Mouse (Mus musculus): Measurements from ENCODE around the gene D930020B18Rik. TPM values are rescaled to one million over a fixed set of nuclear protein-coding genes. Genes with fewer than 3 reads are reported as not detected.

D930020B18Rik gene
- polyA plus RNA-seq, 1 experiment, result not detected

DNA sequence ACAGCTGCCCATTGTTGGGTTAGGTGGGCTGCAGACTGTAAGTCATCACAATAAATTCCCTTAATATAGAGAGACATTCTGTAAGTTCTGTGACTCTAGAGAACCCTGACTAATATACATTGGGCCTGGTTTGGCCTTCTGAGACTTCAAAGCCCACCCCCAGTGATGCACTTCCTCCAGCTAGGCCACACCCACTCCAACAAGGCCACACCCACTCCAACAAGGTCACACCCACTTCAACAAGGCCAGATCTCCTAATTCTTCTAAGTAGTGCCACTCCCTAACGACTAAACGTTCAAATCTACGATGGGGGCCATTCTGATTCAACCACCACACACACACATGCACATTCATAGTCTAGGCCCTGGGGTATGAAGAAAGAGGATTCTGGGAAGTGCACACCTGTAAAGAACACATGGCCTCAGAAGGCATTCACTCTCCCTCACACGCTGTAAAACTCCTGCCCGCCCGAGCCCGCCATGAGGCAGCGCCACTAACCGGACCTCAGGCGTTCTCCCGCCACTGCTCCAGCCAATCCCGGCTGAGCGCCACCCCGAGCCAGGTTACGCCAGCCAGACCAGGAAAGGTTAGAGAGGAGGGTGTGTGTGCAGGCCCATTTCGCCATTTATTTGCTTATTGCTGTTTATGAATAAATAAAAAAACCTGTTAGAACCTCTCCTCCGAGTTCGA is 77.7 kb downstream of the D930020B18Rik start:
- Histone ChIP-seq H3K36me3 (ENCODE audit: control insufficient read depth) (no peaks in the 10 kb centered on the region), H3K9me3 (ENCODE audit: control insufficient read depth, low read length) (peaks cover 27% of the 10 kb centered on the region), H3K4me3 (replicated peaks) (no peak overlapping the region), H3K27me3 (ENCODE audit: control insufficient read depth) (no peaks in the 10 kb centered on the region), H3K4me1 (ENCODE audit: control insufficient read depth) (no peaks in the 10 kb centered on the region)
- TF ChIP-seq TAL1 (IDR thresholded peaks at IDR 0.05; ENCODE audit: low read length), result no peak
- TF ChIP-seq GATA1 (IDR thresholded peaks at IDR 0.05; ENCODE audit: low read length), result no peak

DNA sequence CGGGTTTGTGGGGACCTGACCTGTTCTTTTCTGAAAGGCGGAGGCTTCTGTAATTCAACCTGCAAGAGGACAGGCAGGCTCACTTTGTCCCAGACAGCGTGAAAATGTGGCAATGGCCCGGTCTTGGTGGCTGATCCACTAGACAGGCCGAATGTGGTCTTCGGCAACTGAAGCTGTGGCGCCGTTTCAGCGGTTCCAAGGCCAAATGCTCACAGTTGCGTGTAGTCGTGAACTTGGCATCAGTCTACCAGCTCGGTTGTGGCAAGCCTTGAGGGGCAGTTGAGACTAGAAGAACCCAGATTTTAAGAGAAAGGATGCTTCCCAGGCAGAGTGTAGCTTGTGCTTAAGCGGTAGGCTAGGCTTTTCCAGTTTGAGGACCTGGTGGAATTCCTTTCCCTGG is 79.3 kb downstream of the D930020B18Rik start:
- Histone ChIP-seq H3K27me3 (ENCODE audit: control insufficient read depth) (no peaks in the 10 kb centered on the region), H3K4me3 (replicated peaks) (no peak overlapping the region), H3K4me1 (ENCODE audit: control insufficient read depth) (no peaks in the 10 kb centered on the region), H3K36me3 (ENCODE audit: control insufficient read depth) (no peaks in the 10 kb centered on the region), H3K9me3 (ENCODE audit: control insufficient read depth, low read length) (peaks cover 27% of the 10 kb centered on the region)
- TF ChIP-seq TAL1 (IDR thresholded peaks at IDR 0.05; ENCODE audit: low read length) (no peak), GATA1 (IDR thresholded peaks at IDR 0.05; ENCODE audit: low read length) (no peak)

DNA sequence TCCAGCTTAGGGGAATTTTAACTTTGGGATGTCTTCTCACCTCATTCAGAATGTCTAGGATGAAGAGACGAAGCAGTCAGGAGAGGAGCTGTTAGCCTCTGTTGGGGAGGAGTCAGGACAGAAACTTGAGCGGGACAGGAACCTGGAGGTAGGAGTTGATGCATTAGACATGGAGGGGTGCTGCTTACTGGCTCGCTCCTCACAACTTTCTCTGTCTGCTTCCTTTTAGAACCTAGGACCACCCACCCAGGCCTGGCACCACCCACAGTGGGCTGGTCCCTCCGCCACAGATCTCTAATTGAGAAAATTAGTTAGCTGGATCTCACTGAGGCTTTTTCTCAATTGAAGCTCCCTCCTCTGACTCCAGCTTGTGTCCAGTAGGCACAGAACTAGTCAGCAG is 85.1 kb downstream of the D930020B18Rik start:
- no peaks in the 10 kb centered on the region for H3K4me1 ChIP-seq (ENCODE audit: control insufficient read depth)
- peaks cover 5% of the 10 kb centered on the region for H3K9me3 ChIP-seq (ENCODE audit: control insufficient read depth, low read length)
- TF ChIP-seq TAL1 (IDR thresholded peaks at IDR 0.05; ENCODE audit: low read length) (no peak), GATA1 (IDR thresholded peaks at IDR 0.05; ENCODE audit: low read length) (no peak)
- no peaks in the 10 kb centered on the region for H3K36me3 ChIP-seq (ENCODE audit: control insufficient read depth)
- no peaks in the 10 kb centered on the region for H3K27me3 ChIP-seq (ENCODE audit: control insufficient read depth)
- no peak overlapping the region for H3K4me3 ChIP-seq (replicated peaks)

DNA sequence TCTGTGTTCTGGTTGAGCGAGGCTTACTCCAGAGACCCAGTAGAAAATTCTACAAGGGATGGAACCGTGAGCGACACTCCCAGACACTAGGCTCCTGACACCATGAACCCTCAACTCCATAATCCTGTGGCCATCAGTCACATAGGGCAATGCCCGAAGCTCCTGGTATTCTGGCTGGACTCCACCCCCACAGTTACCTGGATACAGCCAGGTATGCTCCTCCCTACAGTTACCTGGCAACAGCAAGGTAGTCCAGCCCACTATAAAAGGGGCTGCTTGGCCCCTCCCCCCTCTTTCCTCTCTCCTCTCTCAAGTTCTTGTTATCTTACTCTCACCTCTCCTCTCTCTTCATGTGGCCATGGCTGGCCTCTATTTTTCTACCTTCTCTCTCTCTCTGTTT is 85.8 kb downstream of the D930020B18Rik start:
- no peaks in the 10 kb centered on the region for H3K27me3 ChIP-seq (ENCODE audit: control insufficient read depth)

DNA sequence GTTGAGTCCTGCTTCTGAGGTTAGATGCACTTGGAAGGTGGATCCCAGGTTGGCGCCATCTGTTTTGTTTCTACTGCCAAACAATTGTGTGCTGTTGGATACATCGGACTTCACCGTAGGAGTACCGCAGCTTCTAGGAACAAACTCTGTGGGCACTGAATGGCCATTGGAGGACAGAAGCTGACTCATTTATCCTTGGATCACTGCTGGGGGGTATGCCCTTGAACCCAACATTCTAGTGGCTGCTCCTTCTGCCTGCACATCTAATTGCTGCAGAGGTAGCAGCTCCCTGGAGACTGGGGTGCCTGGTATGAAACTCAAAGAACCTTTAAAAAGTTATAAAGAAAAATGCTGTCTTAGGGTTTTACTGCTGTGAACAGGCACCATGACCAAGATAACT is 86.8 kb downstream of the D930020B18Rik start:
- H3K9me3 ChIP-seq (ENCODE audit: control insufficient read depth, low read length), result no peaks in the 10 kb centered on the region; the same call in none of the 2 replicates
- H3K27me3 ChIP-seq (ENCODE audit: control insufficient read depth), result no peaks in the 10 kb centered on the region
- no peak overlapping the region for H3K4me3 ChIP-seq (replicated peaks)
- no peak for TF ChIP-seq TAL1 (IDR thresholded peaks at IDR 0.05; ENCODE audit: low read length)
- no peak for TF ChIP-seq GATA1 (IDR thresholded peaks at IDR 0.05; ENCODE audit: low read length)
- H3K4me1 ChIP-seq (ENCODE audit: control insufficient read depth), result no peaks in the 10 kb centered on the region
- no peaks in the 10 kb centered on the region for H3K36me3 ChIP-seq (ENCODE audit: control insufficient read depth)

More for the DNA sequence above, 85.8 kb downstream of the D930020B18Rik start:
- Histone ChIP-seq H3K36me3 (ENCODE audit: control insufficient read depth) (no peaks in the 10 kb centered on the region), H3K4me1 (ENCODE audit: control insufficient read depth) (no peaks in the 10 kb centered on the region), H3K4me3 (replicated peaks) (no peak overlapping the region), H3K9me3 (ENCODE audit: control insufficient read depth, low read length) (no peaks in the 10 kb centered on the region; the same call in 1 of the 2 replicates)
- no peak for TF ChIP-seq GATA1 (IDR thresholded peaks at IDR 0.05; ENCODE audit: low read length)
- no peak for TF ChIP-seq TAL1 (IDR thresholded peaks at IDR 0.05; ENCODE audit: low read length)

DNA sequence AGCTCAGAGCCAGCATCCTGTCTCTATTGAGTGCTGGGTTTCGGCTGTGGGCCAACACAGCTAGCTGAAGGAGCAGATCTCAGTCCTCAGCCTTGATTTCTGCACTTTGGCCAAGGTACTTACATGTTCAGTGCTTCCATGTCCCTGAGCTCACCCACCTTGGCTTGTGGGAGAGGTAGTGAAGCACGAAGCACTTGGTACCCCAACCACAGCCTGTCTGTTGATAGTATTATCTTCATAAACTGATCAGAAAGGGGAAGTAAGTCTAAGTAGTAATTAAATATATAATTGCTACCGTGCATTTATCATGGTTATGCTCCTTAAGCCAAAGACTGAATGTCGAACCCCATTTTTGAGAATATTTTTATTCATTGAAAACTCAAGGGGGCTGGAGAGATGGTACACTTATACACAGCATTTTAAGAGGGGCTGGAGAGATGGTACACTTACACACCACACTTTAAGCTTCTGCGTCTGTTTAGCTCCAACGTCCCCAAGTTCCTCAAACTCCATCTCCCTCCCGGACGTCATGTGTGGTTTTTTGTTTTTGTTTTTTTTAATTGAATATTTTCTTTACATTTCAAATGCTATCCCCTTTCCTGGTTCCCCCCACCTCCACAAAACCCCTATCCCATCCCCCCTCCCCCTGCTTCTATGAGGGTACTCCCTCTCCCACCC is 89.8 kb downstream of the D930020B18Rik start:
- Histone ChIP-seq H3K9me3 (ENCODE audit: control insufficient read depth, low read length) (no peaks in the 10 kb centered on the region; the same call in none of the 2 replicates), H3K4me3 (replicated peaks) (no peak overlapping the region), H3K27me3 (ENCODE audit: control insufficient read depth) (no peaks in the 10 kb centered on the region), H3K36me3 (ENCODE audit: control insufficient read depth) (no peaks in the 10 kb centered on the region), H3K4me1 (ENCODE audit: control insufficient read depth) (no peaks in the 10 kb centered on the region)
- no peak for TF ChIP-seq GATA1 (IDR thresholded peaks at IDR 0.05; ENCODE audit: low read length)
- TF ChIP-seq TAL1 (IDR thresholded peaks at IDR 0.05; ENCODE audit: low read length), result no peak

DNA sequence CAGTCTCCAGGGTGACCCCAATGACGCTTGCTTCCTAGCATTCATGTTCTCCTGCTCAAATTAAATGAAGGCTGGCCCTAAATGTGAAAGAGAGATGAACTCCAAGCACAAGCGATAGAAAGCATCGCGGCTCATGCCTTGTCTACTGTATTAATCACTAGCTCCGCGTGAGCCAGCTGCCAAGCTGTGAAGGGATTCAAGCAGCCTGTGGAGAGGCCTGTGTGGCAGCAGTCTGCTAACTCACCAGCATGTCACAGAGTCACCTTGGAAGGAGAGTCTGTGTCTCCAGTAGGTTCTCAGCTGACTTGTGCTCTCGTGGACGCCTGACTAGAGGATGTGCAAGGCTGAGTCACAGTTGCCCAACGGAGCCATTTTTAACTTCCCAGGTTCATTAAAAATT is 91.2 kb downstream of the D930020B18Rik start:
- Histone ChIP-seq H3K36me3 (ENCODE audit: control insufficient read depth) (no peaks in the 10 kb centered on the region), H3K27me3 (ENCODE audit: control insufficient read depth) (no peaks in the 10 kb centered on the region), H3K9me3 (ENCODE audit: control insufficient read depth, low read length) (no peaks in the 10 kb centered on the region; the same call in none of the 2 replicates), H3K4me1 (ENCODE audit: control insufficient read depth) (no peaks in the 10 kb centered on the region), H3K4me3 (replicated peaks) (no peak overlapping the region)
- TF ChIP-seq GATA1 (IDR thresholded peaks at IDR 0.05; ENCODE audit: low read length) (no peak), TAL1 (IDR thresholded peaks at IDR 0.05; ENCODE audit: low read length) (no peak)

DNA sequence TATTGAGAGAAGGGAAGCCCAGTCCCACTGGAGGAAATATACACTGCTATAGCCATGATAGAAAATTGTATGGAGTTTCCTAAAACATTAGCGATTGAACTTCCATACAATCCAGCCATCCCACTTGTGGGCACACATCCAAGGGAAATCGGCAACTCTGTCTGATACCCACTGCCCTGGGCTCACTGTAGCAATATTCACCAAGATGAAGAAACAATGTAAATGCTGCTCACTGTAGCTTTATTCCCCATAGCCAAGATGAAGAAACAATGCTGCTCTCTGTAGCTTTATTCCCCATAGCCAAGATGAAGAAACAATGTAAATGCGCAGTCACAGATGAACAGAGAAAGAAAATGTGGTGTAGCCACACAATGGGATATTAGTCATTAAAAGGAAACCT is 95.9 kb downstream of the D930020B18Rik start:
- Histone ChIP-seq H3K9me3 (ENCODE audit: control insufficient read depth, low read length) (no peaks in the 10 kb centered on the region; the same call in 1 of the 2 replicates), H3K27me3 (ENCODE audit: control insufficient read depth) (no peaks in the 10 kb centered on the region), H3K4me3 (replicated peaks) (no peak overlapping the region), H3K36me3 (ENCODE audit: control insufficient read depth) (no peaks in the 10 kb centered on the region), H3K4me1 (ENCODE audit: control insufficient read depth) (peaks cover 23% of the 10 kb centered on the region)
- no peak for TF ChIP-seq GATA1 (IDR thresholded peaks at IDR 0.05; ENCODE audit: low read length)
- no peak for TF ChIP-seq TAL1 (IDR thresholded peaks at IDR 0.05; ENCODE audit: low read length)
